Mouse (Mus musculus): ENCODE data around the gene Rhoh.

DNA sequence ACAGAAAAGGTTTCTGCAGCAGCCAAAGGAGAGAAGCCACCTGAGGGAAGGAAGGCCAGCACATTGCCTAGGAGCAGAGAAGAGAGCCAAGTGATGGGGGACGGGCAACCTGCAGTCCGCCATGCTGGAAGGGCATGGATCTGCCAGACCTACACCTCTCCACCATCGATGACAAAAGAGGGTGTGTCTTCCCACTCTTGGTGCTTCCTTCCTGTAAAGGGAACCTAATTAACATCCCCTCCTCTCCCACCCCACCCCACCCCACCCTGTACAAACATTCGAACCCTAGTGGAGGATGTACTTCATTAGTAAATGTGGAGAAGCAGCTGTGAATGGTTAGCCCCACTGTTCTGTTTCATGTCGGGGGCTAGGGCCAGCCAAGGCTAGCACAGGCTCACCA lies 51.2 kb downstream of the Rhoh start:
- TF ChIP-seq POLR2A (IDR thresholded peaks at IDR 0.05; ENCODE audit: low read depth, low read length) (no peak), CTCF (conservative IDR thresholded peaks at IDR 0.05 in 1 of 2, IDR thresholded peaks at IDR 0.05 in 1 of 2; ENCODE audit: low read depth in 2 of 2, low read length in 2 of 2) (no peak), MAFK (IDR thresholded peaks at IDR 0.05; ENCODE audit: insufficient replicate concordance, low read length) (no peak), ELF1 (IDR thresholded peaks at IDR 0.05; ENCODE audit: low read depth, low read length) (no peak), ZMIZ1 (IDR thresholded peaks at IDR 0.05; ENCODE audit: low read depth, low read length) (no peak)

Measured in CH12.LX (cell line).